Mouse (Mus musculus) right cerebral cortex, adult 18-20 months (tissue): ENCODE measurements at regions not wholly inside any gene's neighbourhood (a gene's known extent, or its start where the extent isn't known, plus 50 kb on each side); places are given as distances from the start of the nearest gene placed in this dataset.

Experiments
- DNase-seq: peaks from one replicate; pipeline ENCODE4 v3.0.0; 2022; ENCODE audit warnings: mixed read lengths

GRCm38 (mm10) chr1:19290098-19290497, 81.4 kb downstream of the Tfap2b start:
- DNase-seq = no peak

- DNase-seq = no peak
Observed at GRCm38 (mm10) chr1:19321598-19321997, 112.9 kb downstream of the Tfap2b start.

GRCm38 (mm10) chr1:19336062-19336461, 127.3 kb downstream of the Tfap2b start:
- DNase-seq = no peak

GRCm38 (mm10) chr1:19337207-19337606, 128.5 kb downstream of the Tfap2b start:
- DNase-seq = no peak

- no peak for DNase-seq
Observed at GRCm38 (mm10) chr1:19344445-19344844, 135.7 kb downstream of the Tfap2b start.

- peak; percentile 0 for DNase-seq
Observed at GRCm38 (mm10) chr1:19350495-19350894, 141.8 kb downstream of the Tfap2b start.

GRCm38 (mm10) chr1:19384856-19385255, 176.1 kb downstream of the Tfap2b start:
- DNase-seq = no peak

- DNase-seq = no peak
Observed at GRCm38 (mm10) chr1:19388864-19389505, 180.3 kb downstream of the Tfap2b start.

- DNase-seq = no peak
Observed at GRCm38 (mm10) chr1:19407556-19407955, 198.8 kb downstream of the Tfap2b start.

GRCm38 (mm10) chr1:19412345-19412744, 203.6 kb downstream of the Tfap2b start:
- no peak for DNase-seq

- no peak for DNase-seq
Observed at GRCm38 (mm10) chr1:19421116-19421515, 212.4 kb downstream of the Tfap2b start.

GRCm38 (mm10) chr1:19450786-19451185, 242.1 kb downstream of the Tfap2b start:
- DNase-seq = no peak

GRCm38 (mm10) chr1:19458646-19459441, 250.1 kb downstream of the Tfap2b start:
- no peak for DNase-seq

GRCm38 (mm10) chr1:19459876-19460275, 251.2 kb downstream of the Tfap2b start:
- DNase-seq = peak; percentile 13

- no peak for DNase-seq
Observed at GRCm38 (mm10) chr1:19473561-19473960, 264.8 kb downstream of the Tfap2b start.
